Mouse (Mus musculus): Measurements from ENCODE around the gene Pax5.

DNA sequence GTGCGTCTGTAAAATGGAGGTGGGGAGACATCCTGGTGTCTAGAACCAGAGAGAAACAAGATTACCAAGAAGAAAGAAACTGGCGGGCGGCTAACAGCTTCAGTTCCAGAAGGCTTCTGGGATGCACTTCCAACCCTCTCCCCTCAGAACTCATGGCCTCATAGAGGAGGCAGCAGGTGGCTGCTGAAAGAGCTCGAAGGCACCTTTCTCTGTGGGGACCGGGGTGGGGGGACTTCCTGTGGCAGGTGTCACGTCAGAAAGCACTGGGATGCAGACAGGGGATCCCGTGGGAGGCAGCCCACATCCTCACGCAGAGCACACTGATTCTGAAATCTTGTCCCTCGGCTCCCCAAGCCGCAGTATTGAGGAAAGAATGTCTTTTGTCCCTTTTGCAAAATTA lies 46.8 kb downstream of the Pax5 start:
- TF ChIP-seq CTCF (IDR thresholded peaks at IDR 0.05) (no peak), EP300 (IDR thresholded peaks at IDR 0.05) (no peak)
